Mouse (Mus musculus) midbrain, embryonic 13.5 days (tissue): ENCODE measurements around the gene Sprr2i. TPM values are rescaled to one million over a fixed set of nuclear protein-coding genes. Genes with fewer than 3 reads are reported as not detected.

ENCODE experiments used
- polyA plus RNA-seq: library from polyadenylated mRNA; unstranded; fragments of >200 nt; fragmentation: Nextera tagmentation; extraction: Ambion mirVana; gene quantifications from 2 replicates; pipeline ENCODE4 v1.2.1, GENCODE M21; 2015

Gene Sprr2i
- polyA plus RNA-seq, 1 experiment from 2014 or later = not detected

Other genes with a start within 250 kb of the Sprr2i start
- gene Sprr2a1, start 192.2 kb upstream of the Sprr2i start, polyA plus RNA-seq = not detected in 2 replicates
- gene Sprr2a2, start 192.1 kb upstream of the Sprr2i start, polyA plus RNA-seq = not detected in 2 replicates
- gene Sprr2a3, start 122.6 kb upstream of the Sprr2i start, polyA plus RNA-seq = not detected in 2 replicates
- not detected in 2 replicates for gene Sprr2b, start 91.4 kb upstream of the Sprr2i start, polyA plus RNA-seq
- gene Sprr2d, start 68.9 kb upstream of the Sprr2i start, polyA plus RNA-seq = not detected in 2 replicates
- not detected in 2 replicates for gene Sprr2e, start 55.8 kb upstream of the Sprr2i start, polyA plus RNA-seq
- not detected in 2 replicates for gene Sprr2f, start 42.8 kb upstream of the Sprr2i start, polyA plus RNA-seq
- gene Sprr2h, start 22.3 kb upstream of the Sprr2i start, polyA plus RNA-seq = not detected in 2 replicates
- not detected in 2 replicates for gene Sprr2j-ps, start 10.1 kb downstream of the Sprr2i start, polyA plus RNA-seq
- 9.8 and 12.0 TPM in 2 replicates for gene Gm9774, start 21.4 kb downstream of the Sprr2i start, polyA plus RNA-seq
- gene Sprr2k, start 24.6 kb downstream of the Sprr2i start, polyA plus RNA-seq = not detected in 2 replicates
- gene Sprr1b, start 30.8 kb downstream of the Sprr2i start, polyA plus RNA-seq = not detected in 2 replicates
- not detected in 2 replicates for gene Sprr3, start 50.7 kb downstream of the Sprr2i start, polyA plus RNA-seq
- gene Sprr1a, start 77.9 kb downstream of the Sprr2i start, polyA plus RNA-seq = not detected in 2 replicates
- not detected in 2 replicates for gene Sprr4, start 92.5 kb downstream of the Sprr2i start, polyA plus RNA-seq
- gene 2310046K23Rik, start 126.5 kb downstream of the Sprr2i start, polyA plus RNA-seq = not detected in 2 replicates
- not detected in 2 replicates for gene Ivl, start 165.7 kb downstream of the Sprr2i start, polyA plus RNA-seq
- not detected in 2 replicates for gene Smcp, start 181.0 kb downstream of the Sprr2i start, polyA plus RNA-seq
- gene 2210017I01Rik, start 199.5 kb downstream of the Sprr2i start, polyA plus RNA-seq = not detected in 2 replicates
- not detected in 2 replicates for gene Lce6a, start 213.7 kb downstream of the Sprr2i start, polyA plus RNA-seq
- not detected in 2 replicates for gene Lce1a1, start 240.3 kb downstream of the Sprr2i start, polyA plus RNA-seq
- gene Lce1b, start 248.9 kb downstream of the Sprr2i start, polyA plus RNA-seq = not detected in 2 replicates